Mouse (Mus musculus): ENCODE measurements around the gene Marc1. TPM values are rescaled to one million over a fixed set of nuclear protein-coding genes. Genes with fewer than 3 reads are reported as not detected.

Marc1 gene
- polyA plus RNA-seq, 1 experiment = not detected

GRCm38 (mm10) chr1:184750114-184750664, 60.9 kb downstream of the Marc1 start:
- no peaks in the 10 kb centered on the region for H3K36me3 ChIP-seq (ENCODE audit: control insufficient read depth)
- no peak for TF ChIP-seq GATA1 (IDR thresholded peaks at IDR 0.05; ENCODE audit: low read length)
- TF ChIP-seq TAL1 (IDR thresholded peaks at IDR 0.05; ENCODE audit: low read length) = no peak
- no peak overlapping the region for H3K4me3 ChIP-seq (replicated peaks)
- H3K4me1 ChIP-seq (ENCODE audit: control insufficient read depth) = no peaks in the 10 kb centered on the region
- H3K9me3 ChIP-seq (ENCODE audit: control insufficient read depth, low read length) = no peaks in the 10 kb centered on the region
- no peaks in the 10 kb centered on the region for H3K27me3 ChIP-seq (ENCODE audit: control insufficient read depth)

DNA sequence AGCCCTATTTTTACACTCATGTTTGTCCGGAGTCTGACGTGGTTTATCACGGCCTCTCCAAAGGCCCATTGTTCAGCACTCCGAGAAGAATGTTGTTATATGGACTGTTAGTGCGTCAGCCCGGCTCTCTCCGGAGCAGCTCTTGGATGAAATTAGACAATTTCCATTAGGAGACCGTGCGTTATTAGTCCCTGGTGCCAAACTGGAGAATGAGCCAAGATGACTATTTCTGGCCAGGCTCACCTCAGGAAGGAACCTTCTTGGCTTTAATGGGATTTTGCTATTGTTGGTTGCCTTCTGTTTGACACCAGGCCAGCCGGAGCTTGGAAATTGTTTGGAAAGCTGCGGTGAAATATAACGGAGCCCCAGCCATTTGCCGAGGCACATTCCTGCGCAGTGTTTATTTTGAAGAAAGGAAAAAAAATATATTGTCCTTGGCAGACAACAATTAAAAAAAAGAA, 62.4 kb downstream of the Marc1 start:
- no peak for TF ChIP-seq TAL1 (IDR thresholded peaks at IDR 0.05; ENCODE audit: low read length)
- no peak for TF ChIP-seq GATA1 (IDR thresholded peaks at IDR 0.05; ENCODE audit: low read length)

DNA sequence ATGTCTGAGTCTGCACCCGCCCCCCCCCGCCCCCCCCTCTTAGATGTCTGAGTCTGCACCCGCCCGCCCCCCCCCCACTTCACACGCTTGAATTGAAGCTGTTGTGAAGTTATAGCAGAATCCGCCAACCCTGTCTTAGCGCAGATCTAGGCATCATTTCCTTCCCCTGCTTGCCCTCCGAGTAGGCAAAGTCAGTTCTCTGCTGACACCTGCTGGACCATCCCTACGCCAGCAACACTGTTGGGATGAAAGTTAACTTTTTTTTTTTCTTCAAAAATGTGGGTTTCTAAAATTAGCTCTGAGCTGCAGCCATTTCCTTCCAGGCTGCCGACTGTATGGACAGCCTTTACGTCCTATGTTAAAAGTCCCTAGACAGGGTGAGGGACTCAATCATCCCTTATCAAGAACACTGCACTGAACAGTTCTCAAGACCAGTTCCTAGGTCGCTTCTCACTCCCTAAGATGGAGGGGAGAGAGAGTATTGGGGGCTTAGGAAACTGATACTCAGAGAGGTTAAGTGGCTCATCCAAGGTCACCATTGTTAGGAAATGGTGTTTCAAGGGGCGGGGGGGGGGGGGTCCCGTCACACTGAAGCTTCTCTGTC, 73.1 kb downstream of the Marc1 start:
- H3K4me3 ChIP-seq (replicated peaks) = no peak overlapping the region
- TF ChIP-seq TAL1 (IDR thresholded peaks at IDR 0.05; ENCODE audit: low read length) (no peak), GATA1 (IDR thresholded peaks at IDR 0.05; ENCODE audit: low read length) (no peak)
- H3K27me3 ChIP-seq (ENCODE audit: control insufficient read depth) = peaks cover 63% of the 10 kb centered on the region
- H3K36me3 ChIP-seq (ENCODE audit: control insufficient read depth) = no peaks in the 10 kb centered on the region
- H3K4me1 ChIP-seq (ENCODE audit: control insufficient read depth) = peaks cover 5% of the 10 kb centered on the region
- peaks cover 6% of the 10 kb centered on the region; the same call in 1 of the 2 replicates for H3K9me3 ChIP-seq (ENCODE audit: control insufficient read depth, low read length)

More for the DNA sequence above, 62.4 kb downstream of the Marc1 start:
- H3K4me3 ChIP-seq (replicated peaks) = no peak overlapping the region
- no peaks in the 10 kb centered on the region for H3K4me1 ChIP-seq (ENCODE audit: control insufficient read depth)
- no peaks in the 10 kb centered on the region for H3K9me3 ChIP-seq (ENCODE audit: control insufficient read depth, low read length)
- no peaks in the 10 kb centered on the region for H3K36me3 ChIP-seq (ENCODE audit: control insufficient read depth)
- peaks cover 2% of the 10 kb centered on the region for H3K27me3 ChIP-seq (ENCODE audit: control insufficient read depth)

- TF ChIP-seq GATA1 (IDR thresholded peaks at IDR 0.05; ENCODE audit: low read length) = no peak
- no peak for TF ChIP-seq TAL1 (IDR thresholded peaks at IDR 0.05; ENCODE audit: low read length)
- Histone ChIP-seq H3K4me1 (ENCODE audit: control insufficient read depth) (peaks cover 11% of the 10 kb centered on the region), H3K27me3 (ENCODE audit: control insufficient read depth) (peaks cover 70% of the 10 kb centered on the region)
Observed at GRCm38 (mm10) chr1:184737228-184737627, 73.9 kb downstream of the Marc1 start.

More at GRCm38 (mm10) chr1:184737228-184737627, 73.9 kb downstream of the Marc1 start:
- no peak overlapping the region for H3K4me3 ChIP-seq (replicated peaks)
- H3K9me3 ChIP-seq (ENCODE audit: control insufficient read depth, low read length) = peaks cover 9% of the 10 kb centered on the region; the same call in 1 of the 2 replicates
- H3K36me3 ChIP-seq (ENCODE audit: control insufficient read depth) = no peaks in the 10 kb centered on the region

Other genes starting within 250 kb of the Marc1 start
- gene Hlx, start 78.7 kb downstream of the Marc1 start, polyA plus RNA-seq (2012) = 0.64 and 0.76 TPM in 2 replicates
- 4.6 and 6.8 TPM in 2 replicates for gene Marc2, start 35.1 kb upstream of the Marc1 start, polyA plus RNA-seq (2012)
- gene C130074G19Rik, start 71.9 kb upstream of the Marc1 start, polyA plus RNA-seq (2012) = 0.04 and 0.05 TPM in 2 replicates
- 0.02 TPM in 1 of 2 replicates, not detected in the other for gene Mark1, start 188.3 kb upstream of the Marc1 start, polyA plus RNA-seq (2012)